ENCODE assay signal across 17 mouse cellular contexts in genomic region chr8:92010412-92010811, GRCm38 (mm10).
DNase-seq lines count a peak whose midpoint lies in the region; ATAC-seq and TF ChIP-seq lines count a peak whose summit lies in the region.
"Had no signal": no experiment of that assay in that cellular context is flagged by ENCODE, and none has a peak within 500 bp of the region (broad histone marks: within the 10 kb centered on the region; RNA-seq: fewer than 3 reads in every experiment).

No protein-coding gene starts in this region.

- peaks cover 2% of the 10 kb centered on the region; the same call in 1 of the 2 replicates for H3K36me3 ChIP-seq in heart, adult 2 months (ENCODE audit: control insufficient read depth, insufficient read depth, low read length)
- no peaks in the 10 kb centered on the region for H3K36me3 ChIP-seq in lung, postnatal 0 days (ENCODE audit: insufficient read depth, low read length)
- no peaks in the 10 kb centered on the region for H3K36me3 ChIP-seq in myocyte (ENCODE audit: control insufficient read depth, insufficient read depth)
- H3K36me3 ChIP-seq: embryonic facial prominence, embryonic 13.5 days had no signal

- DNase-seq in heart, adult 2 months = peak in 1 of 2 experiments; percentile 19
- no peak for DNase-seq in heart, postnatal 4 days
- DNase-seq in lung, postnatal 36 days = peak; percentile 11
- DNase-seq in lung, postnatal 0 days (ENCODE audit: low spot score) = no peak
- DNase-seq in cerebellum, adult 2 months = no peak
- no peak for DNase-seq in right cerebral cortex, postnatal 36 days (ENCODE audit: low spot score in 2 of 2)
- DNase-seq: cerebellum, adult 9-11 months; gastrocnemius, postnatal 36 days; right cerebral cortex, adult 18-20 months; thymus, postnatal 36 days had no signal

- no peak overlapping the region for H3K9ac ChIP-seq in heart, adult 2 months (ENCODE audit: low read depth, low read length)
- no peak overlapping the region for H3K9ac ChIP-seq in lung, postnatal 0 days (replicated peaks; ENCODE audit: low read depth)
- H3K9ac ChIP-seq: embryonic facial prominence, embryonic 13.5 days had no signal

- H3K27ac ChIP-seq in heart, adult 2 months = peak overlapping the region; percentile 84
- no peak overlapping the region for H3K27ac ChIP-seq in lung, postnatal 0 days (ENCODE audit: low read length)
- no peak overlapping the region for H3K27ac ChIP-seq in cerebellum, adult 2 months (ENCODE audit: insufficient read depth, low read length)
- H3K27ac ChIP-seq: embryonic facial prominence, embryonic 13.5 days; kidney, postnatal 0 days had no signal

- H3K4me1 ChIP-seq in heart, adult 2 months (ENCODE audit: control insufficient read depth, insufficient read depth, low read length) = peaks cover 6% of the 10 kb centered on the region
- H3K4me1 ChIP-seq in lung, postnatal 0 days (ENCODE audit: insufficient read depth, low read depth, low read length) = no peaks in the 10 kb centered on the region
- no peaks in the 10 kb centered on the region for H3K4me1 ChIP-seq in cerebellum, adult 2 months (ENCODE audit: control insufficient read depth, insufficient read depth, low read length)

- no peak for TF ChIP-seq CTCF in heart, adult 2 months (IDR thresholded peaks at IDR 0.05)
- TF ChIP-seq CTCF in lung, postnatal 0 days (IDR thresholded peaks at IDR 0.05) = no peak
- no peak for TF ChIP-seq CTCF in cerebellum, adult 2 months (IDR thresholded peaks at IDR 0.05; ENCODE audit: borderline replicate concordance, insufficient read depth, low read depth, low read length)

- no peak overlapping the region for H3K4me3 ChIP-seq in heart, adult 2 months
- no peak overlapping the region for H3K4me3 ChIP-seq in lung, postnatal 0 days (ENCODE audit: low read depth, low read length)
- H3K4me3 ChIP-seq in myocyte = no peak overlapping the region
- H3K4me3 ChIP-seq in cerebellum, adult 2 months (replicated peaks; ENCODE audit: insufficient read depth, low read depth, low read length) = no peak overlapping the region
- H3K4me3 ChIP-seq: embryonic facial prominence, embryonic 13.5 days had no signal

- H3K9me3 ChIP-seq in lung, postnatal 0 days (ENCODE audit: low read length) = no peaks in the 10 kb centered on the region
- H3K9me3 ChIP-seq: embryonic facial prominence, embryonic 13.5 days had no signal

- 58% methylated on average over 4 of the region's 4 CpGs for WGBS in heart, adult 2 months
- WGBS in lung, postnatal 0 days = 57% methylated on average over 4 of the region's 4 CpGs
- WGBS in cerebellum, adult 2 months = 89% methylated on average over 4 of the region's 4 CpGs

- TF ChIP-seq EP300 in heart, adult 2 months (IDR thresholded peaks at IDR 0.05; ENCODE audit: insufficient read depth, low read depth, low read length) = no peak
- no peak for TF ChIP-seq EP300 in lung, postnatal 0 days (IDR thresholded peaks at IDR 0.05)

- intact Hi-C loops in heart, adult 2 months (cut with DNase I) = loop anchor here (2.0 to 5.0 kb wide), 2 partner anchors 44 to 208 kb away; partner anchors contain the start of gene Irx3

- no peak overlapping the region for H3K4me2 ChIP-seq in lung, postnatal 0 days (replicated peaks; ENCODE audit: low read depth, low read length)
- peak overlapping the region; percentile 87 for H3K4me2 ChIP-seq in myocyte (ENCODE audit: low read depth)
- H3K4me2 ChIP-seq: embryonic facial prominence, embryonic 13.5 days; liver, embryonic 11.5 days had no signal

- no peak overlapping the region for H3ac ChIP-seq in myocyte (ENCODE audit: control insufficient read depth, insufficient read length)

- H3K79me2 ChIP-seq in heart, adult 2 months (replicated peaks; ENCODE audit: control insufficient read depth, insufficient read depth, low read length) = no peaks in the 10 kb centered on the region
- H3K79me2 ChIP-seq in myocyte (ENCODE audit: control insufficient read depth, insufficient read depth) = no peaks in the 10 kb centered on the region

- no peak for ATAC-seq in lung, postnatal 0 days
- ATAC-seq in hematopoietic stem cell, adult 5-6 weeks (replicated peaks in 1 of 2; ENCODE audit: insufficient read depth in 1 of 2, low FRiP score in 2 of 2, low TSS enrichment in 1 of 2, low read depth in 1 of 2, poor library complexity in 2 of 2, severe bottlenecking in 2 of 2) = peak; percentile 68 to 72
- ATAC-seq: forebrain, embryonic 14.5 days; midbrain, embryonic 16.5 days had no signal

- no peak for TF ChIP-seq POLR2A in heart, adult 2 months (IDR thresholded peaks at IDR 0.05; ENCODE audit: insufficient read depth, low read depth, low read length)
- no peak for TF ChIP-seq POLR2A in myocyte (IDR thresholded peaks at IDR 0.05; ENCODE audit: insufficient read length, low read depth)
- no peak for TF ChIP-seq POLR2A in cerebellum, adult 2 months (IDR thresholded peaks at IDR 0.05; ENCODE audit: borderline replicate concordance, insufficient read depth, low read length)

- H3K27me3 ChIP-seq in heart, adult 2 months (ENCODE audit: control insufficient read depth, insufficient read depth, low read length) = no peaks in the 10 kb centered on the region
- no peaks in the 10 kb centered on the region for H3K27me3 ChIP-seq in lung, postnatal 0 days (replicated peaks; ENCODE audit: insufficient read depth, low read length)
- H3K27me3 ChIP-seq in myocyte (ENCODE audit: control insufficient read depth, insufficient read depth, insufficient read length) = no peaks in the 10 kb centered on the region
- no peaks in the 10 kb centered on the region for H3K27me3 ChIP-seq in cerebellum, adult 2 months (ENCODE audit: control insufficient read depth, insufficient read depth, low read length)

TF ChIP-seq in myocyte, 11 proteins besides CTCF, POLR2A, EP300 and RAD21:
- no peak for TF ChIP-seq MAX (IDR thresholded peaks at IDR 0.05; ENCODE audit: low read depth)
- no peak for TF ChIP-seq MYOG (IDR thresholded peaks at IDR 0.05; ENCODE audit: control insufficient read depth in 1 of 3, insufficient read depth in 1 of 3, insufficient read length in 2 of 3, low read depth in 2 of 3)
- TF ChIP-seq USF1 (IDR thresholded peaks at IDR 0.05; ENCODE audit: low read depth) = no peak
- no peak for TF ChIP-seq SRF (IDR thresholded peaks at IDR 0.05; ENCODE audit: control insufficient read depth, insufficient read length, low read depth)
- TF ChIP-seq TCF3 (IDR thresholded peaks at IDR 0.05; ENCODE audit: insufficient read length, low read depth) = no peak
- TF ChIP-seq POLR2AphosphoS2 (IDR thresholded peaks at IDR 0.05; ENCODE audit: insufficient read length, low read depth) = no peak
- no peak for TF ChIP-seq E2F4 (IDR thresholded peaks at IDR 0.05; ENCODE audit: insufficient read depth)
